Mouse (Mus musculus) C2C12 (cell line): ENCODE data around the gene Cntrl.

Experiments
- CEBPB ChIP-seq: IDR thresholded peaks from one replicate; pipeline ENCODE4 v1.6.1; 2011; ENCODE audit warnings: low read depth, mild to moderate bottlenecking, control low read depth, moderate library complexity
- CTCF ChIP-seq: IDR thresholded peaks from one replicate; pipeline ENCODE4 v1.5.1; 2011; ENCODE audit not compliant: control insufficient read depth, insufficient read depth, insufficient read length
- FOSL1 ChIP-seq: IDR thresholded peaks from one replicate; pipeline ENCODE4 v1.8.0; 2011; ENCODE audit warnings: mild to moderate bottlenecking, low read length; ENCODE audit not compliant: poor library complexity, insufficient read depth, severe bottlenecking
- MAX ChIP-seq: IDR thresholded peaks from one replicate; pipeline ENCODE4 v1.6.1; 2011; ENCODE audit warnings: mild to moderate bottlenecking, control low read depth
- MYOD1 ChIP-seq: IDR thresholded peaks from one replicate; pipeline ENCODE4 v1.6.1; 2011; ENCODE audit warnings: low read depth; ENCODE audit not compliant: control insufficient read depth, insufficient read length
- MYOG ChIP-seq: IDR thresholded peaks from one replicate; pipeline ENCODE4 v1.6.1; 2011; ENCODE audit not compliant: control insufficient read depth, insufficient read length; ENCODE audit errors: extremely low read depth

GRCm38 (mm10) chr2:35131491-35131890, 22.2 kb downstream of the Cntrl start:
- TF ChIP-seq CTCF (no peak), MYOG (no peak), MYOD1 (no peak), CEBPB (no peak), MAX (no peak), FOSL1 (no peak)
